Mouse (Mus musculus): Measurements from ENCODE around the gene Cdc37l1.

DNA sequence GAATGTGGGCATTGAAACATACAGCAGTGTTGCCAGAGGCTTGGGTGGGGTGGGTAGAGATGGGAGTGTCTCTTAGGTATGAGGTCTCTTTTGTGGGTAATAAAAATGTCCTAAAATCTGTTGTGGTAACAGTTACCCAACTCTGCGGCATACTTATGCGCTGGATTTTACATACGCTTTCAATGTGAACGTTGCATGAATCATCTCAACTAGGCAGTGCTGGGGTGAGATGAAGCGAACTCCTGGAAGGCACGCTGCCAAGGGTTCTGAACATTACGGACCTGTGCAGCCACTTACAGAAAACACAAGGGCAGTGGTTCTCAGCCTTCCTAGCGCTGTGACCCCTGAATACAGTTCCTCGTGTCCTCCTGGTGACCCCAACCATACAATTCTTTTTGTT is 52.5 kb downstream of the Cdc37l1 start:
- TF ChIP-seq POLR2AphosphoS5 (IDR thresholded peaks at IDR 0.05; ENCODE audit: borderline replicate concordance, low read depth, low read length): no peak
- TF ChIP-seq ZMIZ1 (IDR thresholded peaks at IDR 0.05; ENCODE audit: low read depth, low read length): no peak
- no peak for TF ChIP-seq EP300 (IDR thresholded peaks at IDR 0.05; ENCODE audit: low read depth in 1 of 2, low read length in 2 of 2)
- no peak for TF ChIP-seq CTCF (IDR thresholded peaks at IDR 0.05 in 2 of 3, conservative IDR thresholded peaks at IDR 0.05 in 1 of 3; ENCODE audit: control insufficient read depth in 1 of 3, insufficient read depth in 1 of 3, low read depth in 2 of 3, low read length in 3 of 3, poor library complexity in 1 of 3, severe bottlenecking in 1 of 3)
- TF ChIP-seq USF1 (IDR thresholded peaks at IDR 0.05; ENCODE audit: low read depth, low read length): no peak
- no peak for TF ChIP-seq POLR2A (IDR thresholded peaks at IDR 0.05; ENCODE audit: control insufficient read depth in 1 of 2, insufficient read depth in 1 of 2, low read depth in 1 of 2, low read length in 2 of 2, poor library complexity in 1 of 2)
- no peak for TF ChIP-seq CHD1 (IDR thresholded peaks at IDR 0.05; ENCODE audit: low read depth, low read length)
- TF ChIP-seq MYC (IDR thresholded peaks at IDR 0.05; ENCODE audit: low read depth, low read length): no peak
- TF ChIP-seq RAD21 (IDR thresholded peaks at IDR 0.05; ENCODE audit: low read depth, low read length): no peak
